Mouse (Mus musculus) hindbrain, embryonic 14.5 days (tissue): ENCODE measurements around the gene Gm29666. TPM values are rescaled to one million over a fixed set of nuclear protein-coding genes. Genes with fewer than 3 reads are reported as not detected.

Experiments
- ATAC-seq: fragments of 200-750 bp; cut with Nextera tagmentation; 2 replicates; pipeline ENCODE4 v1.8.0; 2017; ENCODE audit warnings: moderate number of reproducible peaks, mild to moderate bottlenecking, moderate TSS enrichment, moderate library complexity; ENCODE audit not compliant: low FRiP score
- DNase-seq: peaks from one replicate; pipeline ENCODE4 v3.0.0-alpha.2; 2015; ENCODE audit warnings: low spot score
- H3K27ac ChIP-seq: fragments of 300-500 bp; sonication (generic); 2 replicates; pipeline ENCODE4 v1.5.1; 2014; ENCODE audit warnings: mild to moderate bottlenecking, moderate library complexity
- H3K27me3 ChIP-seq: fragments of 300-500 bp; sonication (generic); 2 replicates; pipeline ENCODE4 v1.6.1; 2014; ENCODE audit warnings: mild to moderate bottlenecking, low read length, mixed read lengths; ENCODE audit not compliant: control insufficient read depth, insufficient read depth
- H3K36me3 ChIP-seq: fragments of 300-500 bp; sonication (generic); replicated peaks from 2 replicates; pipeline ENCODE4 v1.6.1; 2014; ENCODE audit not compliant: control insufficient read depth, insufficient read depth
- H3K4me1 ChIP-seq: fragments of 300-500 bp; sonication (generic); replicated peaks from 2 replicates; pipeline ENCODE4 v1.6.1; 2014; ENCODE audit warnings: antibody characterized with exemption, low read length, mixed read lengths; ENCODE audit not compliant: control insufficient read depth, insufficient read depth
- H3K4me2 ChIP-seq: fragments of 300-500 bp; sonication (generic); replicated peaks from 2 replicates; pipeline ENCODE4 v1.6.1; 2014; ENCODE audit warnings: mild to moderate bottlenecking, moderate library complexity
- H3K4me3 ChIP-seq: fragments of 300-500 bp; sonication (generic); replicated peaks from 2 replicates; pipeline ENCODE4 v1.5.1; 2014; ENCODE audit warnings: mild to moderate bottlenecking, low read length
- H3K9ac ChIP-seq: fragments of 300-500 bp; sonication (generic); 2 replicates; pipeline ENCODE4 v1.6.1; 2014
- H3K9me3 ChIP-seq: fragments of 300-500 bp; sonication (generic); 2 replicates; pipeline ENCODE4 v1.6.1; 2016; ENCODE audit warnings: low read length; ENCODE audit not compliant: control insufficient read depth
- WGBS: fragments of 180-500 bp; shearing (Covaris S2); extraction: QIAGEN DNeasy Blood & Tissue Kit; methylation state at CpG from one replicate; pipeline ENCODE4 v1.1.7; 2014; 5-methylcytosine and 5-hydroxymethylcytosine counted together
- microRNA-seq: library from miRNA; unstranded; fragments of <30 nt; microRNA quantifications from one replicate; pipeline ENCODE4, GENCODE M21; 2016
- polyA plus RNA-seq: library from polyadenylated mRNA; unstranded; fragments of >200 nt; fragmentation: Nextera tagmentation; extraction: Ambion mirVana; gene quantifications from 2 replicates; pipeline ENCODE4 v1.2.1, GENCODE M21; 2014

Gm29666 gene
- polyA plus RNA-seq, 1 experiment from 2014 or later = 0.83 TPM

GRCm38 (mm10) chr15:84891246-84891645 lies 28.6 kb downstream of the Gm29666 start:
- DNase-seq = no peak
- no peak overlapping the region for H3K9ac ChIP-seq
- peaks cover 10% of the 10 kb centered on the region for H3K4me1 ChIP-seq
- no peak for ATAC-seq
- WGBS = 49% methylated on average over 3 of the region's 3 CpGs
- no peak overlapping the region for H3K4me3 ChIP-seq
- H3K36me3 ChIP-seq = no peaks in the 10 kb centered on the region
- no peak overlapping the region for H3K4me2 ChIP-seq
- no peaks in the 10 kb centered on the region for H3K27me3 ChIP-seq
- H3K9me3 ChIP-seq = 0 out of 2 replicates have a peak, but pooled peaks cover 2% of the 10 kb centered on the region
- no peak overlapping the region for H3K27ac ChIP-seq

DNA sequence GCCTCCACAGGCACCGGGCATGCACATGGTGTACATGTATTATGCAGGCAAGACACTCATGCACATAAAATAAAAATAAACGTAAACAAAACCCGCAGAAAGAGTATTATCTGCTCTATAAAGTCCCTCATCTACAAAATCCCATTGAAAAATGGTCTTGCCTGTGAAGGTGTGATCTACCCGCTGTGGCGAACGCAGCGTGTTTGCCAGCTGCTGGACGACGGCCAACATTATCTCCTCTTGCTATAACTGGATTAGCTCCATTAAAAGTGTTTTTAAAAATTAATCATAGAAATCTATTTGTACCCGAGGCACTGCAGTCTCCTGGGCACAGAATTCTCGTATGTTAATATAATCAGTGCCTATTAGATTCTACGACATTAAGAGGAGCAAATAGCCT lies 31.8 kb downstream of the Gm29666 start:
- no peak overlapping the region for H3K4me2 ChIP-seq
- peaks cover 10% of the 10 kb centered on the region for H3K4me1 ChIP-seq
- 53% methylated on average over 12 of the region's 12 CpGs for WGBS
- no peak for ATAC-seq
- no peak overlapping the region for H3K27ac ChIP-seq
- no peak overlapping the region for H3K9ac ChIP-seq
- H3K27me3 ChIP-seq = no peaks in the 10 kb centered on the region
- H3K9me3 ChIP-seq = no peaks in the 10 kb centered on the region
- no peak for DNase-seq
- no peak overlapping the region for H3K4me3 ChIP-seq
- no peaks in the 10 kb centered on the region for H3K36me3 ChIP-seq

DNA sequence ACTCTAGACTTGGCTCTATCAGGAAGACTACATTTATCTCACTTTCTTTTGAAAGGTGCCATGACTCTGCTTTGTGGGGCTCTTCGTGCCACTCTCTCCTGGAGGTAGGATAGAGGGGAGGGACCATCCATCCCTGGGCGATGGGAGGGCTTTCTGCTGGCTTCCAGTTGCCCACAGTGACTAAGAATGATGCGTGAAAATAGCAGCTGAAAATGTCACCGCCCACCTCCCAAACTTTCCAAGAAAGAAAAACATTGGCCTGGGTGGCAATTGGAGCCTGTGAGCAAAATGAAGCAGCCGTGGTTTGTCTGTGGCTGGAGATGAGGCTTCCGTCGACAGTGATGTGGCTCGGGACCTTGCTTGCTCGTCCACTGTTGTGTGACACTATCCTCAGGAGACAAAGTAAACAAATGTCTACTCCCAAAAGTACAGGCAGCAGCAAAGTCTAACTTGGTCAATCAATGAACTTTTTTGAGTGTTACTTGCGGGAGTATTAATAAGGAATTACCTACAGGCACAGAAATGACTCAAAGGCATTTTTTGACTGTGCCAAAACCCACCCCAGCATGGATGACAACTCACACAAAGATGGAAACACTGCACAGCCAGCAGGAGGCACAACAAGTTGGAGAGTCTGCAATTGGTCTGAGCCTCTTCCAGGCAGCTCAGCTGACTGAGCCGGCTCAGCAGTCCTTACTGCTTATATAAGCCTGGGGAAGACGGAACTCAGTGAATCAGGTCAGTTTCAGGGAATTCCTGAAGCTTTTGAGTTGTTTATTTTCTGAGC lies 42.6 kb downstream of the Gm29666 start:
- Histone ChIP-seq H3K9ac (no peak overlapping the region), H3K4me2 (no peak overlapping the region), H3K4me1 (no peaks in the 10 kb centered on the region), H3K9me3 (no peaks in the 10 kb centered on the region), H3K27ac (no peak overlapping the region), H3K36me3 (no peaks in the 10 kb centered on the region), H3K4me3 (no peak overlapping the region), H3K27me3 (no peaks in the 10 kb centered on the region)
- 84% methylated on average over 12 of the region's 12 CpGs for WGBS
- no peak for ATAC-seq
- no peak for DNase-seq

DNA sequence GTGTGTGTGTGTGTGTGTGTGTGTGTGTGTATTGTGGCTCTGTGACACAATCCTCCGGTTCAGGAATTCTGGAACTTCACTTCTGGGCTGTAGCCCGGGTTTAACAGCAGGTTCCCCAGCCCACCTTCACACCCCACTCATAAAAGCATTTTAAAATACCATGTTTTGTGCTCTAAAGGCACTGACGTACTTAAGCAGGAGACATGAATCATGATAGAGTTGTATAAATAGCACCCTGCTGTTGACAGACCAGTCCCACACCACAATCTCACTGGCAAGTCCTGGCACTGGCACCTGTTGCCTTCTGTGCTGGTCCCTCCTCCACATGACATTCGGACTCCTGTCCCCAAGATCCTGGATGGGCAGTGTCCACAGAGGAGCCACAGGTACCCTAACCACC lies 46.0 kb downstream of the Gm29666 start:
- no peaks in the 10 kb centered on the region for H3K4me1 ChIP-seq
- 84% methylated on average over 4 of the region's 4 CpGs for WGBS
- ATAC-seq = no peak
- no peaks in the 10 kb centered on the region for H3K9me3 ChIP-seq
- DNase-seq = no peak
- H3K27ac ChIP-seq = no peak overlapping the region
- no peak overlapping the region for H3K4me2 ChIP-seq
- no peak overlapping the region for H3K4me3 ChIP-seq
- H3K9ac ChIP-seq = no peak overlapping the region
- H3K36me3 ChIP-seq = no peaks in the 10 kb centered on the region
- H3K27me3 ChIP-seq = no peaks in the 10 kb centered on the region

GRCm38 (mm10) chr15:84873079-84873478 lies 46.8 kb downstream of the Gm29666 start:
- Histone ChIP-seq H3K4me3 (no peak overlapping the region), H3K36me3 (no peaks in the 10 kb centered on the region), H3K9ac (no peak overlapping the region), H3K27me3 (no peaks in the 10 kb centered on the region), H3K4me2 (no peak overlapping the region), H3K9me3 (no peaks in the 10 kb centered on the region), H3K4me1 (no peaks in the 10 kb centered on the region), H3K27ac (no peak overlapping the region)
- ATAC-seq (no peak), DNase-seq (no peak)
- 87% methylated on average over 11 of the region's 11 CpGs for WGBS

DNA sequence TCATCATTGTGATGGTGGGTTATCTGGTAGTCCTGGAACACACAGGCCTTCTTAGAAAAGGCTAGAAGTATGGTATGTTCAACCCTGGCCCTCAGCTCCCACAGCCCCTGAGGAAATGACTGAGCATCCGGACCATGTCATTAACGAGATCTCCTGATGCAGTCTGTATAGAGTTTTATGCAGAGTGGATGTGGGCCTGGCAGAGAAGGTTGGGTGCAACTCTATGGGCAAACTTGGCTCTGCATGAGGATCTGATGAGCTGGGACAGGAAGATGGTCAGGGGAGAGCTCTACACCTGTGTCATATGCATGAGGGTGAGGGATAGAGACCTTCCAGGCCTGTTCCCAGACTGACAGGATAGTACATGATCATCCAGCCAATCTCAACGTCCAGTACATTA lies 48.0 kb downstream of the Gm29666 start:
- no peaks in the 10 kb centered on the region for H3K27me3 ChIP-seq
- no peak overlapping the region for H3K27ac ChIP-seq
- no peak for ATAC-seq
- WGBS = 90% methylated on average over 3 of the region's 3 CpGs
- H3K9ac ChIP-seq = no peak overlapping the region
- no peaks in the 10 kb centered on the region for H3K36me3 ChIP-seq
- no peaks in the 10 kb centered on the region for H3K9me3 ChIP-seq
- H3K4me3 ChIP-seq = no peak overlapping the region
- no peak overlapping the region for H3K4me2 ChIP-seq
- no peaks in the 10 kb centered on the region for H3K4me1 ChIP-seq
- DNase-seq = no peak

DNA sequence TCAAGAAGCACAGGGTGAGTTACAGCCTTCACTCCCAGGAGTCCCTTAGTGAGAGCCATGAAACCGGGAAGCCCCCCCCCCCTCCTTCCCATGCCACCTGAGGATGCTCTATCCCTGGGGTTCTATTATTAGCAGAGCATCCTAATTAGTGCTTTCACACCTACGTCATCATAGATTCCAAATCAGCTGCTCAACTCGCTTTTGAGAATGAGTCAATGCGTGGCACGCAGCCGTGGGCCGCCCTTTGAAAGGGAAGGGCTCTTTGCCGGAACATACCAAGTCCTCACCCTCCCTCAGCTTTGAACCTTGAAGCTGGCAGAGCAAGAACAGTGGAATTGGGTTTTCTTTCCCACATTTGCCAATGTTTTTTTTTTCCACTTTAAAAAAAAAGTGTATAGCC lies 57.9 kb downstream of the Gm29666 start:
- 93% methylated on average over 8 of the region's 8 CpGs for WGBS

More for the DNA sequence above, 57.9 kb downstream of the Gm29666 start:
- DNase-seq (no peak), ATAC-seq (no peak)
- no peak overlapping the region for H3K27ac ChIP-seq
- H3K9me3 ChIP-seq = no peaks in the 10 kb centered on the region
- no peak overlapping the region for H3K9ac ChIP-seq
- no peaks in the 10 kb centered on the region for H3K27me3 ChIP-seq
- H3K4me2 ChIP-seq = no peak overlapping the region
- no peaks in the 10 kb centered on the region for H3K36me3 ChIP-seq
- H3K4me1 ChIP-seq = peaks cover 6% of the 10 kb centered on the region; the same call in 1 of the 2 replicates
- no peak overlapping the region for H3K4me3 ChIP-seq

Small RNAs within 50 kb of the gene (microRNA-seq; reads per million reads assigned to microRNA genes)
- gene Mir1249 = 60.9 reads per million, percentile 46 among the genes with 10 or more reads in this experiment

Other genes starting within 250 kb of the Gm29666 start
- gene Arhgap8, start 200.0 kb downstream of the Gm29666 start, polyA plus RNA-seq = 0.87 and 1.0 TPM in 2 replicates
- gene Phf21b, start 64.0 kb downstream of the Gm29666 start, polyA plus RNA-seq = 5.8 and 8.8 TPM in 2 replicates
- gene Nup50, start 3.4 kb upstream of the Gm29666 start, polyA plus RNA-seq = 24.2 and 25.3 TPM in 2 replicates
- gene 5031439G07Rik, start 68.5 kb upstream of the Gm29666 start, polyA plus RNA-seq = 19.2 and 27.8 TPM in 2 replicates
- 0.89 and 1.4 TPM in 2 replicates for gene Upk3a, start 97.1 kb upstream of the Gm29666 start, polyA plus RNA-seq
- gene Fam118a, start 108.9 kb upstream of the Gm29666 start, polyA plus RNA-seq = 30.5 and 32.3 TPM in 2 replicates
- 0.08 TPM in 2 replicates for gene Smc1b, start 211.9 kb upstream of the Gm29666 start, polyA plus RNA-seq
- gene Ribc2, start 212.0 kb upstream of the Gm29666 start, polyA plus RNA-seq = 0.48 and 1.1 TPM in 2 replicates